Mouse (Mus musculus) cerebellum, adult 11-12 months (tissue): ENCODE measurements around the gene Dgcr2.
A peak's percentile ranks its signal among the peaks of the same experiment; 100 is the strongest.

Source experiments
- DNase-seq: peaks from one replicate; pipeline ENCODE4 v3.0.0; 2022

The Dgcr2 gene

GRCm38 (mm10) chr16:17806581-17807191 lies 91.7 kb downstream of the Dgcr2 start:
- DNase-seq: no peak

GRCm38 (mm10) chr16:17804982-17805381 lies 93.4 kb downstream of the Dgcr2 start:
- DNase-seq: no peak

- peak; percentile 31 for DNase-seq
Observed at GRCm38 (mm10) chr16:17804449-17804912, 93.9 kb downstream of the Dgcr2 start.

GRCm38 (mm10) chr16:17803675-17804448 lies 94.5 kb downstream of the Dgcr2 start:
- DNase-seq: no peak

GRCm38 (mm10) chr16:17802839-17803674 lies 95.3 kb downstream of the Dgcr2 start:
- DNase-seq: peak; percentile 33

- DNase-seq: no peak
Observed at GRCm38 (mm10) chr16:17802456-17802838, 95.9 kb downstream of the Dgcr2 start.

- DNase-seq: peak; percentile 27
Observed at GRCm38 (mm10) chr16:17801777-17802455, 96.4 kb downstream of the Dgcr2 start.

GRCm38 (mm10) chr16:17799584-17799983 lies 98.8 kb downstream of the Dgcr2 start:
- DNase-seq: no peak

- DNase-seq: no peak
Observed at GRCm38 (mm10) chr16:17798321-17799180, 99.8 kb downstream of the Dgcr2 start.

- DNase-seq: no peak
Observed at GRCm38 (mm10) chr16:17797812-17798311, 100.5 kb downstream of the Dgcr2 start.

- DNase-seq: no peak
Observed at GRCm38 (mm10) chr16:17796971-17797811, 101.2 kb downstream of the Dgcr2 start, which contains the start of gene Scarf2. TSS of gene Scarf2 (plus strand) at chr16:17797282.

GRCm38 (mm10) chr16:17796519-17796918 lies 101.8 kb downstream of the Dgcr2 start:
- DNase-seq: no peak

GRCm38 (mm10) chr16:17795643-17796042 lies 102.7 kb downstream of the Dgcr2 start:
- DNase-seq: peak; percentile 17

- no peak for DNase-seq
Observed at GRCm38 (mm10) chr16:17794047-17794446, 104.3 kb downstream of the Dgcr2 start.

GRCm38 (mm10) chr16:17792728-17793127 lies 105.6 kb downstream of the Dgcr2 start:
- DNase-seq: no peak
